8 mouse cellular contexts compared by ENCODE assay signal in genomic region chr17:23726758-23727142, GRCm38 (mm10). TPM values are rescaled to one million over a fixed set of nuclear protein-coding genes. Genes with fewer than 3 reads are reported as not detected.
A peak's percentile ranks its signal among the peaks of the same experiment; 100 is the strongest.
DNase-seq lines count a peak whose midpoint lies in the region; ATAC-seq and TF ChIP-seq lines count a peak whose summit lies in the region.

No protein-coding gene starts in this region.

- peak overlapping the region; percentile 81 for H3K9ac ChIP-seq in intestine, embryonic 15.5 days
- peak overlapping the region; percentile 96 for H3K9ac ChIP-seq in liver, embryonic 11.5 days (ENCODE audit: low read depth, low read length)
- peak overlapping the region; percentile 74 for H3K9ac ChIP-seq in stomach, postnatal 0 days (ENCODE audit: low read length)

- H3K79me2 ChIP-seq in myocyte (ENCODE audit: control insufficient read depth, insufficient read depth) = no peaks in the 10 kb centered on the region

- peak; percentile 92 for ATAC-seq in intestine, embryonic 15.5 days
- ATAC-seq in liver, embryonic 11.5 days (replicated peaks; ENCODE audit: low FRiP score) = peak; percentile 85
- ATAC-seq in stomach, postnatal 0 days (ENCODE audit: low FRiP score, low TSS enrichment) = peak; percentile 84

- H3K27ac ChIP-seq in intestine, embryonic 15.5 days = peak overlapping the region; percentile 91
- H3K27ac ChIP-seq in liver, embryonic 11.5 days (ENCODE audit: low read depth, low read length) = peak overlapping the region; percentile 93
- H3K27ac ChIP-seq in stomach, postnatal 0 days (replicated peaks) = peak overlapping the region; percentile 83

- peak; percentile 59 for TF ChIP-seq CTCF in stomach, postnatal 0 days (IDR thresholded peaks at IDR 0.05; ENCODE audit: low read depth)

- no peak for TF ChIP-seq POLR2A in myocyte (IDR thresholded peaks at IDR 0.05; ENCODE audit: insufficient read length, low read depth)

- H3K4me3 ChIP-seq in intestine, embryonic 15.5 days (replicated peaks) = peak overlapping the region; percentile 97
- peak overlapping the region; percentile 86 for H3K4me3 ChIP-seq in liver, embryonic 11.5 days (ENCODE audit: low read depth, low read length)
- H3K4me3 ChIP-seq in myocyte = peak overlapping the region; percentile 40
- H3K4me3 ChIP-seq in stomach, postnatal 0 days (ENCODE audit: low read depth, low read length) = peak overlapping the region; percentile 88

- 0% methylated on average over 20 of the region's 20 CpGs for WGBS in intestine, embryonic 15.5 days
- under 1% methylated on average over 20 of the region's 20 CpGs for WGBS in liver, embryonic 11.5 days
- 1% methylated on average over 19 of the region's 20 CpGs for WGBS in stomach, postnatal 0 days

- peaks cover 7% of the 10 kb centered on the region; the same call in 1 of the 2 replicates for H3K4me1 ChIP-seq in intestine, embryonic 15.5 days (replicated peaks)
- H3K4me1 ChIP-seq in liver, embryonic 11.5 days (replicated peaks; ENCODE audit: control insufficient read depth, insufficient read depth, low read length) = peaks cover 12% of the 10 kb centered on the region; the same call in 1 of the 2 replicates
- no peaks in the 10 kb centered on the region for H3K4me1 ChIP-seq in stomach, postnatal 0 days (replicated peaks; ENCODE audit: control insufficient read depth, insufficient read depth)

- H3K9me3 ChIP-seq in intestine, embryonic 15.5 days = no peaks in the 10 kb centered on the region
- no peaks in the 10 kb centered on the region for H3K9me3 ChIP-seq in liver, embryonic 11.5 days (ENCODE audit: control insufficient read depth, low read length)
- no peaks in the 10 kb centered on the region for H3K9me3 ChIP-seq in stomach, postnatal 0 days (ENCODE audit: control insufficient read depth, low read length)

- no peak for TF ChIP-seq EP300 in stomach, postnatal 0 days (optimal IDR thresholded peaks at IDR 0.05)

- H3K4me2 ChIP-seq in intestine, embryonic 15.5 days (replicated peaks) = peak overlapping the region; percentile 73
- H3K4me2 ChIP-seq in liver, embryonic 11.5 days = peak overlapping the region; percentile 75
- peak overlapping the region; percentile 73 for H3K4me2 ChIP-seq in myocyte (ENCODE audit: low read depth)
- H3K4me2 ChIP-seq in stomach, postnatal 0 days (replicated peaks; ENCODE audit: low read depth) = peak overlapping the region; percentile 78

- no peaks in the 10 kb centered on the region for H3K27me3 ChIP-seq in intestine, embryonic 15.5 days (replicated peaks)
- no peaks in the 10 kb centered on the region for H3K27me3 ChIP-seq in liver, embryonic 11.5 days (replicated peaks; ENCODE audit: control insufficient read depth, insufficient read depth, low read length)
- H3K27me3 ChIP-seq in myocyte (ENCODE audit: control insufficient read depth, insufficient read depth, insufficient read length) = no peaks in the 10 kb centered on the region
- H3K27me3 ChIP-seq in stomach, postnatal 0 days (ENCODE audit: control insufficient read depth, insufficient read depth, low read length) = no peaks in the 10 kb centered on the region

- DNase-seq in urinary bladder, postnatal 14 days (ENCODE audit: low spot score) = peak; percentile 82
- no peak for DNase-seq in urinary bladder, postnatal 10 days (ENCODE audit: low spot score)
- peak; percentile 47 to 74 for DNase-seq in cerebellum, postnatal 4 days (ENCODE audit: low spot score in 2 of 2)
- DNase-seq in gastrocnemius, postnatal 25 days = peak; percentile 88
- DNase-seq in liver, embryonic 11.5 days (ENCODE audit: low spot score) = peak; percentile 87
- peak; percentile 83 for DNase-seq in stomach, postnatal 0 days (ENCODE audit: low spot score)

- peak overlapping the region; percentile 65 for H3ac ChIP-seq in myocyte (ENCODE audit: control insufficient read depth, insufficient read length)

- H3K36me3 ChIP-seq in intestine, embryonic 15.5 days = no peaks in the 10 kb centered on the region
- no peaks in the 10 kb centered on the region for H3K36me3 ChIP-seq in liver, embryonic 11.5 days (ENCODE audit: control insufficient read depth, insufficient read depth, low read length)
- no peaks in the 10 kb centered on the region for H3K36me3 ChIP-seq in myocyte (ENCODE audit: control insufficient read depth, insufficient read depth)
- no peaks in the 10 kb centered on the region for H3K36me3 ChIP-seq in stomach, postnatal 0 days (ENCODE audit: control insufficient read depth, insufficient read depth, low read length)

TF ChIP-seq in myocyte, 11 proteins besides CTCF, POLR2A, EP300 and RAD21:
- TF ChIP-seq CEBPB (IDR thresholded peaks at IDR 0.05; ENCODE audit: insufficient read depth, poor library complexity, severe bottlenecking) = peak; percentile 44; the same call in 1 of the 2 replicates
- TF ChIP-seq TCF12 (IDR thresholded peaks at IDR 0.05; ENCODE audit: insufficient read depth, poor library complexity, severe bottlenecking) = no peak

RNA-seq across cellular contexts. Expression of gene Pkmyt1, which starts 0.6 kb away (rescaled TPM):
- total RNA-seq in gastrocnemius, postnatal 25 days (2021) = under 1 TPM; 0.67 to 0.83 TPM
- polyA plus RNA-seq in intestine, embryonic 15.5 days (2015; fragmentation: Nextera tagmentation; extraction: Ambion mirVana) = 42.3 and 46.0 TPM in 2 replicates
- polyA plus RNA-seq in liver, embryonic 11.5 days (2014; fragmentation: Nextera tagmentation; extraction: Ambion mirVana) = 51.5 and 60.2 TPM in 2 replicates
- 11.5 TPM for polyA plus RNA-seq in myocyte (2012; fragmentation: generic; extraction: Trizol)
- polyA plus RNA-seq in stomach, postnatal 0 days (2015; fragmentation: Nextera tagmentation; extraction: Ambion mirVana) = 17.1 and 17.6 TPM in 2 replicates

RNA-seq across cellular contexts. Expression of gene 1520401A03Rik, which starts 4.2 kb away (rescaled TPM):
- total RNA-seq in gastrocnemius, postnatal 25 days (2021) = not detected
- polyA plus RNA-seq in intestine, embryonic 15.5 days (2015; fragmentation: Nextera tagmentation; extraction: Ambion mirVana) = 0.14 TPM in 1 of 2 replicates, not detected in the other
- 0.11 TPM in 1 of 2 replicates, not detected in the other for polyA plus RNA-seq in liver, embryonic 11.5 days (2014; fragmentation: Nextera tagmentation; extraction: Ambion mirVana)
- 0.40 TPM for polyA plus RNA-seq in myocyte (2012; fragmentation: generic; extraction: Trizol)
- polyA plus RNA-seq in stomach, postnatal 0 days (2015; fragmentation: Nextera tagmentation; extraction: Ambion mirVana) = 0.04 and 0.16 TPM in 2 replicates

RNA-seq across cellular contexts. Expression of gene Paqr4, which starts 13.9 kb away (rescaled TPM):
- total RNA-seq in gastrocnemius, postnatal 25 days (2021) = 1 to 10 TPM; 4.4 to 5.2 TPM
- 21.8 and 22.7 TPM in 2 replicates for polyA plus RNA-seq in intestine, embryonic 15.5 days (2015; fragmentation: Nextera tagmentation; extraction: Ambion mirVana)
- polyA plus RNA-seq in liver, embryonic 11.5 days (2014; fragmentation: Nextera tagmentation; extraction: Ambion mirVana) = 10.4 and 11.4 TPM in 2 replicates
- polyA plus RNA-seq in myocyte (2012; fragmentation: generic; extraction: Trizol) = 15.4 TPM
- polyA plus RNA-seq in stomach, postnatal 0 days (2015; fragmentation: Nextera tagmentation; extraction: Ambion mirVana) = 26.3 and 28.0 TPM in 2 replicates

RNA-seq across cellular contexts. Expression of gene Kremen2, which starts 18.9 kb away (rescaled TPM):
- not detected for total RNA-seq in gastrocnemius, postnatal 25 days (2021)
- polyA plus RNA-seq in intestine, embryonic 15.5 days (2015; fragmentation: Nextera tagmentation; extraction: Ambion mirVana) = 0.33 and 0.49 TPM in 2 replicates
- 0.60 and 0.73 TPM in 2 replicates for polyA plus RNA-seq in liver, embryonic 11.5 days (2014; fragmentation: Nextera tagmentation; extraction: Ambion mirVana)
- polyA plus RNA-seq in myocyte (2012; fragmentation: generic; extraction: Trizol) = 0.88 TPM
- 2.7 and 3.0 TPM in 2 replicates for polyA plus RNA-seq in stomach, postnatal 0 days (2015; fragmentation: Nextera tagmentation; extraction: Ambion mirVana)

RNA-seq across cellular contexts. Expression of gene Cldn9, which starts 42.9 kb away (rescaled TPM):
- total RNA-seq in gastrocnemius, postnatal 25 days (2021) = under 1 TPM in 1 of 2 experiments, not detected in 1; 0.19 TPM
- polyA plus RNA-seq in intestine, embryonic 15.5 days (2015; fragmentation: Nextera tagmentation; extraction: Ambion mirVana) = 1.3 and 2.0 TPM in 2 replicates
- 0.49 and 0.56 TPM in 2 replicates for polyA plus RNA-seq in liver, embryonic 11.5 days (2014; fragmentation: Nextera tagmentation; extraction: Ambion mirVana)
- 0.24 TPM for polyA plus RNA-seq in myocyte (2012; fragmentation: generic; extraction: Trizol)
- polyA plus RNA-seq in stomach, postnatal 0 days (2015; fragmentation: Nextera tagmentation; extraction: Ambion mirVana) = 0.79 and 0.92 TPM in 2 replicates

Comparison
In these comparisons a context has a peak if more than half of its experiments do, and no peak if none do; other contexts are left out.
1. H3K4me3 ChIP-seq: peak in every context shown above with its lines; median percentile 97 in intestine, embryonic 15.5 days; 88 in stomach, postnatal 0 days; 86 in liver, embryonic 11.5 days; 40 in myocyte.